20 mouse cellular contexts compared by ENCODE assay signal in the genomic region with DNA sequence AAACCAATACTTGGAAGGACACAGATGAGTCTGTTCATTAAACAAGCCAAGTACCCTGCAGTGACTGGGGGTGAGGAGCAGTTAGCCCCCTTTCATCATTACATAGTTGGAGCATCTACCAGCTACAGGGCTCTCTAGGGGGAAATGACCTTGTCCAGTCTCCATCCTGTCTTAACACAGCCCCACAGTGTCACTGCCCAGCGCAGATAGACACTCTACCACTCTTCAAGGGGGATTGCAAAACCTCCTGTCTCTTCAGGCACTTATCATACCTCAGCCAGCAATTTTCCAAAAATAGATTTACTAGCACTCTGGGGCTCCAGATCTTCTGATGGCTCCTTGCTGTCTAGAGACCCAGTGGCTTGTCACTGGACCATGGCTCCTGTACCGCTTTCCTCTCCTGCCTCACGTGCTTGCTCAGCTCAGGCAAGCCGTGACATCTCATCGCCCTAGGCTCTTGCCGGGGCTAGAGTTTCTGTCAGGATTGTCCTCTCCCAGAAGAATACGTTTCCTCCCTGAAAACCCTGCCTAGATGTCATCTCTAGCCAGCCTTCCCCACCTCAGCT. TPM values are rescaled to one million over a fixed set of nuclear protein-coding genes. Genes with fewer than 3 reads are reported as not detected.
DNase-seq lines count a peak whose midpoint lies in the region; ATAC-seq lines count a peak whose summit lies in the region.
"Had no signal": no experiment of that assay in that cellular context is flagged by ENCODE, and none has a peak within 500 bp of the region (broad histone marks: within the 10 kb centered on the region; RNA-seq: fewer than 3 reads in every experiment).

No protein-coding gene starts in this region.

- H3K27me3 ChIP-seq in heart, embryonic 11.5 days (ENCODE audit: control insufficient read depth, insufficient read depth, low read length): no peaks in the 10 kb centered on the region
- no peaks in the 10 kb centered on the region for H3K27me3 ChIP-seq in heart, embryonic 12.5 days (replicated peaks)
- H3K27me3 ChIP-seq in heart, embryonic 16.5 days (ENCODE audit: control insufficient read depth, insufficient read depth, low read length): no peaks in the 10 kb centered on the region
- H3K27me3 ChIP-seq: embryonic facial prominence, embryonic 15.5 days; hindbrain, embryonic 13.5 days had no signal

- H3K4me2 ChIP-seq in heart, embryonic 11.5 days: peak overlapping the region; percentile 8; the same call in 1 of the 2 replicates
- H3K4me2 ChIP-seq in heart, embryonic 12.5 days: 0 out of 2 replicates have a peak overlapping the region, but pooled peaks have one; percentile 2
- H3K4me2 ChIP-seq in heart, embryonic 16.5 days (ENCODE audit: low read depth, low read length): no peak overlapping the region
- H3K4me2 ChIP-seq: embryonic facial prominence, embryonic 15.5 days; hindbrain, embryonic 13.5 days had no signal

- H3K36me3 ChIP-seq in heart, embryonic 11.5 days (ENCODE audit: control insufficient read depth, insufficient read depth, low read length): peaks cover 3% of the 10 kb centered on the region; the same call in 1 of the 2 replicates
- peaks cover 11% of the 10 kb centered on the region for H3K36me3 ChIP-seq in heart, embryonic 12.5 days
- peaks cover 4% of the 10 kb centered on the region for H3K36me3 ChIP-seq in heart, embryonic 16.5 days (ENCODE audit: control insufficient read depth, insufficient read depth)
- H3K36me3 ChIP-seq: embryonic facial prominence, embryonic 15.5 days had no signal

- H3K9me3 ChIP-seq in heart, embryonic 11.5 days (replicated peaks; ENCODE audit: control insufficient read depth, low read length): no peaks in the 10 kb centered on the region
- no peaks in the 10 kb centered on the region for H3K9me3 ChIP-seq in heart, embryonic 12.5 days (replicated peaks)
- no peaks in the 10 kb centered on the region for H3K9me3 ChIP-seq in heart, embryonic 16.5 days (replicated peaks; ENCODE audit: control insufficient read depth, low read length)
- H3K9me3 ChIP-seq: embryonic facial prominence, embryonic 15.5 days; hindbrain, embryonic 13.5 days had no signal

- DNase-seq in heart, adult 11 months: peak; percentile 87
- no peak for DNase-seq in heart, postnatal 36 days
- DNase-seq in heart, postnatal 4 days: no peak
- DNase-seq in spleen, postnatal 14 days (ENCODE audit: low spot score in 2 of 2): no peak
- no peak for DNase-seq in urinary bladder, postnatal 10 days (ENCODE audit: low spot score)
- DNase-seq: adrenal gland, postnatal 10 days; cerebellum, adult 11 months; cerebellum, adult 8-10 months; cerebellum, postnatal 14 days; embryo, embryonic 11 days; gastrocnemius, postnatal 14 days; kidney, adult 11 months had no signal

- WGBS in heart, embryonic 11.5 days (ENCODE audit: insufficient replicate concordance): 55% methylated on average over 7 of the region's 7 CpGs
- WGBS in heart, embryonic 12.5 days: 33% methylated on average over 7 of the region's 7 CpGs
- WGBS in heart, embryonic 16.5 days: 46% methylated on average over 7 of the region's 7 CpGs

- H3K9ac ChIP-seq in heart, embryonic 11.5 days (ENCODE audit: low read depth, low read length): no peak overlapping the region
- H3K9ac ChIP-seq in heart, embryonic 12.5 days: no peak overlapping the region
- H3K9ac ChIP-seq in heart, embryonic 16.5 days (ENCODE audit: low read length): no peak overlapping the region
- H3K9ac ChIP-seq: embryonic facial prominence, embryonic 15.5 days; hindbrain, embryonic 13.5 days had no signal

- ATAC-seq in heart, embryonic 11.5 days (replicated peaks; ENCODE audit: insufficient number of reproducible peaks, low FRiP score, low TSS enrichment): peak; percentile 60
- ATAC-seq in heart, embryonic 12.5 days (ENCODE audit: insufficient number of reproducible peaks, low FRiP score): peak; percentile 66
- peak; percentile 50 for ATAC-seq in heart, embryonic 16.5 days (replicated peaks; ENCODE audit: extremely low read depth, insufficient read depth, low FRiP score)
- ATAC-seq: forebrain, embryonic 16.5 days; hindbrain, postnatal 0 days had no signal

- H3K4me1 ChIP-seq in heart, embryonic 11.5 days (ENCODE audit: control insufficient read depth, insufficient read depth, low read length): peaks cover 14% of the 10 kb centered on the region
- H3K4me1 ChIP-seq in heart, embryonic 12.5 days (replicated peaks): peaks cover 21% of the 10 kb centered on the region
- H3K4me1 ChIP-seq in heart, embryonic 16.5 days (ENCODE audit: control insufficient read depth, insufficient read depth, low read length): peaks cover 10% of the 10 kb centered on the region
- H3K4me1 ChIP-seq: embryonic facial prominence, embryonic 15.5 days; hindbrain, embryonic 13.5 days had no signal

- H3K4me3 ChIP-seq in heart, embryonic 11.5 days (ENCODE audit: low read depth, low read length): no peak overlapping the region
- no peak overlapping the region for H3K4me3 ChIP-seq in heart, embryonic 12.5 days
- H3K4me3 ChIP-seq in heart, embryonic 16.5 days (ENCODE audit: low read length): no peak overlapping the region
- H3K4me3 ChIP-seq: embryonic facial prominence, embryonic 15.5 days; erythroblast, embryonic 14.5 days; hindbrain, embryonic 13.5 days had no signal

- H3K27ac ChIP-seq in heart, embryonic 11.5 days (ENCODE audit: low read depth, low read length): peak overlapping the region; percentile 90
- peak overlapping the region; percentile 84 for H3K27ac ChIP-seq in heart, embryonic 12.5 days (ENCODE audit: poor library complexity, severe bottlenecking)
- peak overlapping the region; percentile 54 for H3K27ac ChIP-seq in heart, embryonic 16.5 days (ENCODE audit: low read length)
- H3K27ac ChIP-seq: embryonic facial prominence, embryonic 15.5 days; hindbrain, embryonic 13.5 days; hindbrain, postnatal 0 days had no signal

- intact Hi-C loops in heart, postnatal 36 days (cut with DNase I): no loop called here

RNA-seq across cellular contexts. Expression of a gene that starts 8.6 kb away (rescaled TPM):
- total RNA-seq in heart, postnatal 36 days (2021): under 1 TPM; 0.51 to 0.61 TPM
- 3.3 and 4.9 TPM in 2 replicates for polyA plus RNA-seq in heart, embryonic 11.5 days (2014; fragmentation: Nextera tagmentation; extraction: Ambion mirVana)
- 1 to 10 TPM in 1 of 2 experiments, under 1 TPM in 1; 0.93 to 1.4 TPM for total RNA-seq in heart, postnatal 4 days (2021)
- 3.9 and 4.5 TPM in 2 replicates for polyA plus RNA-seq in heart, embryonic 12.5 days (2016; fragmentation: Nextera tagmentation; extraction: Ambion mirVana)
- 1.6 and 2.0 TPM in 2 replicates for polyA plus RNA-seq in heart, embryonic 16.5 days (2015; fragmentation: Nextera tagmentation; extraction: Ambion mirVana)
